Mouse (Mus musculus): Measurements from ENCODE around the gene Spdye4b. TPM values are rescaled to one million over a fixed set of nuclear protein-coding genes. Genes with fewer than 3 reads are reported as not detected.

The Spdye4b gene
- polyA plus RNA-seq, 1 experiment = not detected

- Histone ChIP-seq H3K27ac (ENCODE audit: insufficient read depth, low read length) (no peak overlapping the region), H3K4me3 (ENCODE audit: insufficient read depth, low read length) (no peak overlapping the region), H3K4me1 (ENCODE audit: control insufficient read depth, insufficient read depth, low read length) (no peaks in the 10 kb centered on the region; the same call in 1 of the 2 replicates)
- TF ChIP-seq POLR2A (IDR thresholded peaks at IDR 0.05; ENCODE audit: low read depth, low read length) (no peak), CTCF (IDR thresholded peaks at IDR 0.05; ENCODE audit: borderline replicate concordance, insufficient read depth, low read length) (no peak)
Measured at GRCm38 (mm10) chr5:143196506-143196905, 15.7 kb downstream of the Spdye4b start.

- H3K4me3 ChIP-seq (ENCODE audit: insufficient read depth, low read length) = no peak overlapping the region
- TF ChIP-seq CTCF (IDR thresholded peaks at IDR 0.05; ENCODE audit: borderline replicate concordance, insufficient read depth, low read length) (no peak), POLR2A (IDR thresholded peaks at IDR 0.05; ENCODE audit: low read depth, low read length) (no peak)
- no peak overlapping the region for H3K27ac ChIP-seq (ENCODE audit: insufficient read depth, low read length)
- no peaks in the 10 kb centered on the region for H3K4me1 ChIP-seq (ENCODE audit: control insufficient read depth, insufficient read depth, low read length)
Measured at GRCm38 (mm10) chr5:143205015-143205414, 24.2 kb downstream of the Spdye4b start.

GRCm38 (mm10) chr5:143213832-143214231 lies 33.0 kb downstream of the Spdye4b start:
- no peak overlapping the region for H3K27ac ChIP-seq (ENCODE audit: insufficient read depth, low read length)

GRCm38 (mm10) chr5:143220996-143221395 lies 40.2 kb downstream of the Spdye4b start:
- H3K4me1 ChIP-seq (ENCODE audit: control insufficient read depth, insufficient read depth, low read length) = no peaks in the 10 kb centered on the region
- H3K4me3 ChIP-seq (ENCODE audit: insufficient read depth, low read length) = no peak overlapping the region
- no peak overlapping the region for H3K27ac ChIP-seq (ENCODE audit: insufficient read depth, low read length)
- TF ChIP-seq POLR2A (IDR thresholded peaks at IDR 0.05; ENCODE audit: low read depth, low read length) = no peak
- TF ChIP-seq CTCF (IDR thresholded peaks at IDR 0.05; ENCODE audit: borderline replicate concordance, insufficient read depth, low read length) = no peak

More at GRCm38 (mm10) chr5:143213832-143214231, 33.0 kb downstream of the Spdye4b start:
- no peak for TF ChIP-seq POLR2A (IDR thresholded peaks at IDR 0.05; ENCODE audit: low read depth, low read length)
- no peak for TF ChIP-seq CTCF (IDR thresholded peaks at IDR 0.05; ENCODE audit: borderline replicate concordance, insufficient read depth, low read length)
- H3K4me3 ChIP-seq (ENCODE audit: insufficient read depth, low read length) = no peak overlapping the region
- no peaks in the 10 kb centered on the region for H3K4me1 ChIP-seq (ENCODE audit: control insufficient read depth, insufficient read depth, low read length)

- H3K4me1 ChIP-seq (ENCODE audit: control insufficient read depth, insufficient read depth, low read length) = no peaks in the 10 kb centered on the region
- no peak overlapping the region for H3K27ac ChIP-seq (ENCODE audit: insufficient read depth, low read length)
- no peak for TF ChIP-seq CTCF (IDR thresholded peaks at IDR 0.05; ENCODE audit: borderline replicate concordance, insufficient read depth, low read length)
- no peak for TF ChIP-seq POLR2A (IDR thresholded peaks at IDR 0.05; ENCODE audit: low read depth, low read length)
- H3K4me3 ChIP-seq (ENCODE audit: insufficient read depth, low read length) = no peak overlapping the region
Measured at GRCm38 (mm10) chr5:143222287-143222686, 41.5 kb downstream of the Spdye4b start.

- Histone ChIP-seq H3K4me3 (ENCODE audit: insufficient read depth, low read length) (no peak within 1 kb of the TSS), H3K27ac (ENCODE audit: insufficient read depth, low read length) (no peak within 1 kb of the TSS)
- no peak for TF ChIP-seq CTCF (IDR thresholded peaks at IDR 0.05; ENCODE audit: borderline replicate concordance, insufficient read depth, low read length)
- TF ChIP-seq POLR2A (IDR thresholded peaks at IDR 0.05; ENCODE audit: low read depth, low read length) = no peak
Measured at GRCm38 (mm10) chr5:143226790-143227189, 46.0 kb downstream of the Spdye4b start, which contains the start of gene Spdye4a. Spdye4a (minus strand) TSS chr5:143226890.

GRCm38 (mm10) chr5:143235028-143235693 lies 54.3 kb downstream of the Spdye4b start, which contains the start of gene Zfp12:
Zfp12 (plus strand) TSS chr5:143235163.
- peaks cover 5% of the 10 kb centered on the region; the same call in 1 of the 2 replicates for H3K4me1 ChIP-seq (ENCODE audit: control insufficient read depth, insufficient read depth, low read length)
- peak within 1 kb of the TSS; percentile 73 for H3K27ac ChIP-seq (ENCODE audit: insufficient read depth, low read length)
- TF ChIP-seq CTCF (IDR thresholded peaks at IDR 0.05; ENCODE audit: borderline replicate concordance, insufficient read depth, low read length) = peak; percentile 37; the same call in 1 of the 2 replicates
- peak; percentile 91 for TF ChIP-seq POLR2A (IDR thresholded peaks at IDR 0.05; ENCODE audit: low read depth, low read length)
- peak within 1 kb of the TSS; percentile 66 for H3K4me3 ChIP-seq (ENCODE audit: insufficient read depth, low read length)

More at GRCm38 (mm10) chr5:143226790-143227189, 46.0 kb downstream of the Spdye4b start, which contains the start of gene Spdye4a:
- H3K4me1 ChIP-seq (ENCODE audit: control insufficient read depth, insufficient read depth, low read length) = no peaks in the 10 kb centered on the region

GRCm38 (mm10) chr5:143236036-143236435 lies 55.2 kb downstream of the Spdye4b start:
- peaks cover 5% of the 10 kb centered on the region; the same call in 1 of the 2 replicates for H3K4me1 ChIP-seq (ENCODE audit: control insufficient read depth, insufficient read depth, low read length)
- H3K4me3 ChIP-seq (ENCODE audit: insufficient read depth, low read length) = peak overlapping the region; percentile 66
- TF ChIP-seq POLR2A (IDR thresholded peaks at IDR 0.05; ENCODE audit: low read depth, low read length) = no peak
- TF ChIP-seq CTCF (IDR thresholded peaks at IDR 0.05; ENCODE audit: borderline replicate concordance, insufficient read depth, low read length) = no peak
- H3K27ac ChIP-seq (ENCODE audit: insufficient read depth, low read length) = no peak overlapping the region

GRCm38 (mm10) chr5:143244926-143245325 lies 64.1 kb downstream of the Spdye4b start:
- TF ChIP-seq CTCF (IDR thresholded peaks at IDR 0.05; ENCODE audit: borderline replicate concordance, insufficient read depth, low read length) (no peak), POLR2A (IDR thresholded peaks at IDR 0.05; ENCODE audit: low read depth, low read length) (no peak)
- no peak overlapping the region for H3K27ac ChIP-seq (ENCODE audit: insufficient read depth, low read length)
- no peak overlapping the region for H3K4me3 ChIP-seq (ENCODE audit: insufficient read depth, low read length)
- no peaks in the 10 kb centered on the region for H3K4me1 ChIP-seq (ENCODE audit: control insufficient read depth, insufficient read depth, low read length)

GRCm38 (mm10) chr5:143252039-143252438 lies 71.2 kb downstream of the Spdye4b start:
- TF ChIP-seq POLR2A (IDR thresholded peaks at IDR 0.05; ENCODE audit: low read depth, low read length) = no peak
- no peak for TF ChIP-seq CTCF (IDR thresholded peaks at IDR 0.05; ENCODE audit: borderline replicate concordance, insufficient read depth, low read length)
- Histone ChIP-seq H3K4me1 (ENCODE audit: control insufficient read depth, insufficient read depth, low read length) (no peaks in the 10 kb centered on the region), H3K4me3 (ENCODE audit: insufficient read depth, low read length) (no peak overlapping the region), H3K27ac (ENCODE audit: insufficient read depth, low read length) (no peak overlapping the region)

Data from embryonic fibroblast, embryonic 13.5 days (primary cell).